Mouse (Mus musculus): Measurements from ENCODE around the gene Ppox. TPM values are rescaled to one million over a fixed set of nuclear protein-coding genes. Genes with fewer than 3 reads are reported as not detected.

Gene Ppox
- polyA plus RNA-seq (2014; fragmentation: Illumina TruSeq; extraction: RNeasy Lipid Tissue Mini Kit (QIAGEN cat#74804); ENCODE audit: low read depth, low replicate concordance) = 6.1 TPM

GRCm38 (mm10) chr1:171280916-171281527 is at the start of gene Ppox:
TSS of gene Ppox (minus strand) at chr1:171281186.

GRCm38 (mm10) chr1:171328839-171329432 is 48.0 kb upstream of the Ppox start, which contains the start of gene Dedd:
TSS of gene Dedd (plus strand) at chr1:171329145.

GRCm38 (mm10) chr1:171294298-171295062 is 13.5 kb upstream of the Ppox start, which contains the start of gene Ufc1:
TSS of gene Ufc1 (minus strand) at chr1:171295024.

GRCm38 (mm10) chr1:171287136-171288081 is 6.4 kb upstream of the Ppox start, which contains the start of gene Usp21:
TSS of gene Usp21 (minus strand) at chr1:171287991.

GRCm38 (mm10) chr1:171269848-171270572 is 11.0 kb downstream of the Ppox start, which contains the start of gene B4galt3:
TSS of gene B4galt3 (plus strand) at chr1:171270328.

GRCm38 (mm10) chr1:171250680-171251593 is 30.0 kb downstream of the Ppox start, which contains the start of gene Ndufs2:
TSS of gene Ndufs2 (minus strand) at chr1:171251388.

GRCm38 (mm10) chr1:171249913-171250600 is 30.9 kb downstream of the Ppox start, which contains the start of gene Adamts4:
TSS of gene Adamts4 (plus strand) at chr1:171250421.

GRCm38 (mm10) chr1:171234126-171234525 is 46.9 kb downstream of the Ppox start, which contains the start of gene Fcer1g:
TSS of gene Fcer1g (minus strand) at chr1:171234365.

Other genes with a start within 250 kb of the Ppox start
- 5.2 TPM for gene Fcgr3, start 216.3 kb downstream of the Ppox start, polyA plus RNA-seq (2014; fragmentation: Illumina TruSeq; extraction: RNeasy Lipid Tissue Mini Kit (QIAGEN cat#74804); ENCODE audit: low read depth, low replicate concordance)
- 1.9 TPM for gene Cfap126, start 167.3 kb downstream of the Ppox start, polyA plus RNA-seq (2014; fragmentation: Illumina TruSeq; extraction: RNeasy Lipid Tissue Mini Kit (QIAGEN cat#74804); ENCODE audit: low read depth, low replicate concordance)
- 115 TPM for gene Sdhc, start 130.6 kb downstream of the Ppox start, polyA plus RNA-seq (2014; fragmentation: Illumina TruSeq; extraction: RNeasy Lipid Tissue Mini Kit (QIAGEN cat#74804); ENCODE audit: low read depth, low replicate concordance)
- gene Mpz, start 130.5 kb downstream of the Ppox start, polyA plus RNA-seq (2014; fragmentation: Illumina TruSeq; extraction: RNeasy Lipid Tissue Mini Kit (QIAGEN cat#74804); ENCODE audit: low read depth, low replicate concordance) = not detected
- gene Pcp4l1, start 84.9 kb downstream of the Ppox start, polyA plus RNA-seq (2014; fragmentation: Illumina TruSeq; extraction: RNeasy Lipid Tissue Mini Kit (QIAGEN cat#74804); ENCODE audit: low read depth, low replicate concordance) = 14.7 TPM
- 117 TPM for gene Nr1i3, start 67.2 kb downstream of the Ppox start, polyA plus RNA-seq (2014; fragmentation: Illumina TruSeq; extraction: RNeasy Lipid Tissue Mini Kit (QIAGEN cat#74804); ENCODE audit: low read depth, low replicate concordance)
- 1.2 TPM for gene Tomm40l, start 58.7 kb downstream of the Ppox start, polyA plus RNA-seq (2014; fragmentation: Illumina TruSeq; extraction: RNeasy Lipid Tissue Mini Kit (QIAGEN cat#74804); ENCODE audit: low read depth, low replicate concordance)
- 7,804 TPM for gene Apoa2, start 56.1 kb downstream of the Ppox start, polyA plus RNA-seq (2014; fragmentation: Illumina TruSeq; extraction: RNeasy Lipid Tissue Mini Kit (QIAGEN cat#74804); ENCODE audit: low read depth, low replicate concordance)
- gene Fcer1g, start 46.8 kb downstream of the Ppox start, polyA plus RNA-seq (2014; fragmentation: Illumina TruSeq; extraction: RNeasy Lipid Tissue Mini Kit (QIAGEN cat#74804); ENCODE audit: low read depth, low replicate concordance) = 20.2 TPM
- gene Adamts4, start 30.8 kb downstream of the Ppox start, polyA plus RNA-seq (2014; fragmentation: Illumina TruSeq; extraction: RNeasy Lipid Tissue Mini Kit (QIAGEN cat#74804); ENCODE audit: low read depth, low replicate concordance) = not detected
- gene Ndufs2, start 29.8 kb downstream of the Ppox start, polyA plus RNA-seq (2014; fragmentation: Illumina TruSeq; extraction: RNeasy Lipid Tissue Mini Kit (QIAGEN cat#74804); ENCODE audit: low read depth, low replicate concordance) = 74.6 TPM
- gene B4galt3, start 10.9 kb downstream of the Ppox start, polyA plus RNA-seq (2014; fragmentation: Illumina TruSeq; extraction: RNeasy Lipid Tissue Mini Kit (QIAGEN cat#74804); ENCODE audit: low read depth, low replicate concordance) = 3.7 TPM
- 10.9 TPM for gene Usp21, start 6.8 kb upstream of the Ppox start, polyA plus RNA-seq (2014; fragmentation: Illumina TruSeq; extraction: RNeasy Lipid Tissue Mini Kit (QIAGEN cat#74804); ENCODE audit: low read depth, low replicate concordance)
- gene Ufc1, start 13.8 kb upstream of the Ppox start, polyA plus RNA-seq (2014; fragmentation: Illumina TruSeq; extraction: RNeasy Lipid Tissue Mini Kit (QIAGEN cat#74804); ENCODE audit: low read depth, low replicate concordance) = 85.2 TPM
- gene Dedd, start 48.0 kb upstream of the Ppox start, polyA plus RNA-seq (2014; fragmentation: Illumina TruSeq; extraction: RNeasy Lipid Tissue Mini Kit (QIAGEN cat#74804); ENCODE audit: low read depth, low replicate concordance) = 7.6 TPM
- gene Nit1, start 64.5 kb upstream of the Ppox start, polyA plus RNA-seq (2014; fragmentation: Illumina TruSeq; extraction: RNeasy Lipid Tissue Mini Kit (QIAGEN cat#74804); ENCODE audit: low read depth, low replicate concordance) = 61.0 TPM
- 29.2 TPM for gene Pfdn2, start 64.5 kb upstream of the Ppox start, polyA plus RNA-seq (2014; fragmentation: Illumina TruSeq; extraction: RNeasy Lipid Tissue Mini Kit (QIAGEN cat#74804); ENCODE audit: low read depth, low replicate concordance)
- not detected for gene Klhdc9, start 79.6 kb upstream of the Ppox start, polyA plus RNA-seq (2014; fragmentation: Illumina TruSeq; extraction: RNeasy Lipid Tissue Mini Kit (QIAGEN cat#74804); ENCODE audit: low read depth, low replicate concordance)
- gene Nectin4, start 88.9 kb upstream of the Ppox start, polyA plus RNA-seq (2014; fragmentation: Illumina TruSeq; extraction: RNeasy Lipid Tissue Mini Kit (QIAGEN cat#74804); ENCODE audit: low read depth, low replicate concordance) = not detected
- 1.6 TPM for gene Arhgap30, start 107.8 kb upstream of the Ppox start, polyA plus RNA-seq (2014; fragmentation: Illumina TruSeq; extraction: RNeasy Lipid Tissue Mini Kit (QIAGEN cat#74804); ENCODE audit: low read depth, low replicate concordance)
- 2.3 TPM for gene Usf1, start 130.1 kb upstream of the Ppox start, polyA plus RNA-seq (2014; fragmentation: Illumina TruSeq; extraction: RNeasy Lipid Tissue Mini Kit (QIAGEN cat#74804); ENCODE audit: low read depth, low replicate concordance)
- gene Tstd1, start 137.7 kb upstream of the Ppox start, polyA plus RNA-seq (2014; fragmentation: Illumina TruSeq; extraction: RNeasy Lipid Tissue Mini Kit (QIAGEN cat#74804); ENCODE audit: low read depth, low replicate concordance) = 10.0 TPM
- gene F11r, start 156.3 kb upstream of the Ppox start, polyA plus RNA-seq (2014; fragmentation: Illumina TruSeq; extraction: RNeasy Lipid Tissue Mini Kit (QIAGEN cat#74804); ENCODE audit: low read depth, low replicate concordance) = 33.1 TPM
- 1.1 TPM for gene Alyref2, start 222.3 kb upstream of the Ppox start, polyA plus RNA-seq (2014; fragmentation: Illumina TruSeq; extraction: RNeasy Lipid Tissue Mini Kit (QIAGEN cat#74804); ENCODE audit: low read depth, low replicate concordance)

All from liver, adult 10 weeks (tissue).